Mouse (Mus musculus): Measurements from ENCODE around the gene Serpinb6b. TPM values are rescaled to one million over a fixed set of nuclear protein-coding genes. Genes with fewer than 3 reads are reported as not detected.

Gene Serpinb6b
- total and polyA plus RNA-seq, 3 experiments: 11.9 to 41.2 (median 38.9) TPM

DNA sequence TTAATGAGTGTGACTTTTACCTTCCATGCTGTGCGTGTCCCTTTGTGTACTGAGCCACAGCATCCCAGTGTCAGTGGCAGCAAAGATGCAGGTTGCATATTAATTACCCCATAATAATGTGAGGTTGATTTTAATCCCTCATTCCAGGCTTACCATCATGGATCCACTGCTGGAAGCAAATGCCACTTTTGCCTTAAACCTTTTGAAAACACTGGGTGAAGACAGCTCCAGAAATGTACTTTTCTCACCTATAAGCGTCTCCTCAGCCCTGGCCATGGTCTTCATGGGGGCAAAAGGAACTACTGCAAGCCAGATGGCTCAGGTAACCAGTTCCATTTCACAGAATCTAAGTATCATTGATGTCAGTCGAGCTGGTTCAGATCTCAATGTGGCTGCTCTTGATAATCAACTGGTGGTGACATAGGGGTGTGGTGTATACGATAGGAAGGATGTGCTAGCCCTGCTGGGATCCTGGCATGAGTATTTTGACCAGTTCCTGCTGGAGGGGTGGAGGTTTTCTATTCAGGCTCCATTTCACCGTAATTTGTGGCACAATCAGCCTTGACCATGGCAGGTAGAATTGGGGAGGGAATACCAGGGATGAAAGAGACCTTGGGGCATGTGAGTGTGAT is 3.5 kb downstream of the Serpinb6b start:
- H3K9ac ChIP-seq (ENCODE audit: insufficient read depth, low read depth): no peak overlapping the region
- DNase-seq (ENCODE audit: extremely low read depth): no peak
- peaks cover 0 to 39% of the 10 kb centered on the region in 2 experiments; a peak in 2 of 4 replicates for H3K4me1 ChIP-seq (ENCODE audit: control insufficient read depth in 1 of 2, insufficient read depth in 2 of 2)
- dilution Hi-C loops (cut with MboI; ENCODE audit: extremely low pct_ligation_motif_present, extremely low pct_unique_long_range_greater_than_20kb, low sequenced_read_pairs): no loop called here
- no peaks in the 10 kb centered on the region for H3K79me2 ChIP-seq (replicated peaks; ENCODE audit: control insufficient read depth, extremely low read depth, insufficient read depth, poor library complexity, severe bottlenecking)
- no peak overlapping the region for H3K27ac ChIP-seq (ENCODE audit: insufficient read depth, low read depth)
- no peak overlapping the region for H3K4me3 ChIP-seq (replicated peaks in 1 of 3; ENCODE audit: low read depth in 2 of 3, low read length in 2 of 3, poor library complexity in 1 of 3)
- H3K9me3 ChIP-seq (replicated peaks; ENCODE audit: low read length): no peaks in the 10 kb centered on the region
- no peaks in the 10 kb centered on the region for H3K27me3 ChIP-seq (replicated peaks)
- H3K36me3 ChIP-seq (replicated peaks in 1 of 2; ENCODE audit: control insufficient read depth in 1 of 2, insufficient read depth in 1 of 2, low read length in 1 of 2): peaks cover 0 to 51% of the 10 kb centered on the region in 2 experiments
- H3K4me2 ChIP-seq (ENCODE audit: insufficient read depth, low read depth, poor library complexity, severe bottlenecking): no peak overlapping the region
- no peak for TF ChIP-seq JUN (IDR thresholded peaks at IDR 0.05; ENCODE audit: insufficient read depth, low read depth, low read length)
- no peak for TF ChIP-seq ZKSCAN1 (IDR thresholded peaks at IDR 0.05; ENCODE audit: borderline replicate concordance, low read depth, low read length)
- TF ChIP-seq NRF1 (IDR thresholded peaks at IDR 0.05; ENCODE audit: low read depth, low read length): no peak
- TF ChIP-seq RCOR1 (conservative IDR thresholded peaks at IDR 0.05; ENCODE audit: low read depth, low read length): no peak
- no peak for TF ChIP-seq MXI1 (IDR thresholded peaks at IDR 0.05; ENCODE audit: low read depth, low read length)
- no peak for TF ChIP-seq MAFK (IDR thresholded peaks at IDR 0.05; ENCODE audit: insufficient replicate concordance, low read length)
- no peak for TF ChIP-seq POLR2A (IDR thresholded peaks at IDR 0.05; ENCODE audit: low read depth, low read length)
- no peak for TF ChIP-seq MAZ (IDR thresholded peaks at IDR 0.05; ENCODE audit: low read depth, low read length)
- no peak for TF ChIP-seq ZNF384 (IDR thresholded peaks at IDR 0.05; ENCODE audit: low read depth, low read length)
- no peak for TF ChIP-seq GABPA (IDR thresholded peaks at IDR 0.05; ENCODE audit: insufficient replicate concordance, low read depth, low read length)
- no peak for TF ChIP-seq MAX (IDR thresholded peaks at IDR 0.05; ENCODE audit: low read length)
- in situ Hi-C loops (cut with MboI; ENCODE audit: low pct_ligation_motif_present, low pct_unique_long_range_greater_than_20kb, low sequenced_read_pairs): loop anchor here (5.0 kb wide), 1 partner anchor 61 kb away; no protein-coding TSS in a partner anchor

DNA sequence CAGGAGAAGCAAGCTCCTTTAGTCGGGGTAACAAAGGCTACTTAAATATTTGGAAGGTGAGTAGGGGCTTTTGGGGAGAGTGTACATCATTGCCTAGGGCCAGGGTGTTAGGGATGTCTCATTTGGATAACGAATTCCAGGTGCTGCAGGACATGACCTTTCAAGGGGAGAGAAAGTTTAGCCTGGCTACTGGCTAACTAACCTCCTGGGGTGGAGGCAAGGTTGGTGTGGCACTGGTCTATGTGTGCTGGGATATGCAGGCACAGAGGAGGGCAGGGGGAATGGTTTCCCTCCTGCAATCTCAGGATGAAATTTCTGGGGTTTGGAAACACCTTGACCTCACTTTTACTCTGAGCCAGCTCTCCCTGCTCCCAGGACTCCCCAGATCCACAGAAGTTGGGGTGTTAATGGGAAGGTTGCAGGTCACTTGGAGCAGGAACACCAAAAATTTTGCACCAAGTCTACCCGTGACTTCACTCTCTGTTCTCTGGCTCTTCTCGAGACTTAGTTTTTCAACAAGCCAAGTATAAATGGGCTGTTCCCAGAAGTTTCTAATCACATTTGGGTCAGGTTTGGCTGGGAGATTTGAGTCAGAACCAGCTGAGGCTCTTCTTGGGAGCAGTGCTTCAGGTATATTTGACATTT is 4.1 kb downstream of the Serpinb6b start:
- dilution Hi-C loops (cut with MboI; ENCODE audit: extremely low pct_ligation_motif_present, extremely low pct_unique_long_range_greater_than_20kb, low sequenced_read_pairs) (no loop called here), in situ Hi-C loops (cut with MboI; ENCODE audit: low pct_ligation_motif_present, low pct_unique_long_range_greater_than_20kb, low sequenced_read_pairs) (loop anchor here (5.0 kb wide), 1 partner anchor 62 kb away; no protein-coding TSS in a partner anchor)
- Histone ChIP-seq H3K27ac (ENCODE audit: insufficient read depth, low read depth) (no peak overlapping the region), H3K4me3 (replicated peaks in 1 of 3; ENCODE audit: low read depth in 2 of 3, low read length in 2 of 3, poor library complexity in 1 of 3) (no peak overlapping the region), H3K36me3 (replicated peaks in 1 of 2; ENCODE audit: control insufficient read depth in 1 of 2, insufficient read depth in 1 of 2, low read length in 1 of 2) (peaks cover 0 to 57% of the 10 kb centered on the region in 2 experiments), H3K9me3 (replicated peaks; ENCODE audit: low read length) (no peaks in the 10 kb centered on the region), H3K27me3 (replicated peaks) (no peaks in the 10 kb centered on the region), H3K4me2 (ENCODE audit: insufficient read depth, low read depth, poor library complexity, severe bottlenecking) (no peak overlapping the region), H3K79me2 (replicated peaks; ENCODE audit: control insufficient read depth, extremely low read depth, insufficient read depth, poor library complexity, severe bottlenecking) (no peaks in the 10 kb centered on the region), H3K9ac (ENCODE audit: insufficient read depth, low read depth) (no peak overlapping the region), H3K4me1 (ENCODE audit: control insufficient read depth in 1 of 2, insufficient read depth in 2 of 2) (peaks cover 0 to 39% of the 10 kb centered on the region in 2 experiments; a peak in 2 of 4 replicates)
- no peak for TF ChIP-seq POLR2A (IDR thresholded peaks at IDR 0.05; ENCODE audit: low read depth, low read length)
- no peak for TF ChIP-seq KAT2A (IDR thresholded peaks at IDR 0.05; ENCODE audit: insufficient replicate concordance, low read length)
- TF ChIP-seq ELF1 (IDR thresholded peaks at IDR 0.05; ENCODE audit: low read depth, low read length): no peak
- no peak for DNase-seq (ENCODE audit: extremely low read depth)

Measured in CH12.LX (cell line).